Mouse (Mus musculus) CH12.LX (cell line): Measurements from ENCODE around the gene Rap1b.

ENCODE experiments used
- CTCF ChIP-seq, 2 experiments: IDR thresholded peaks in 1 of 2; conservative IDR thresholded peaks in 1 of 2; 2 replicates each; pipeline ENCODE4 v1.5.1; 2011 to 2012; ENCODE audit warnings: low read depth in 2 of 2, low read length in 2 of 2, improper control_type of control experiment in 1 of 2, inconsistent platforms in 1 of 2, mild to moderate bottlenecking in 1 of 2, moderate library complexity in 1 of 2
- EP300 ChIP-seq: IDR thresholded peaks from 2 replicates; pipeline ENCODE4 v1.6.1; 2011; ENCODE audit warnings: low read length, improper control_type of control experiment
- ETS1 ChIP-seq: conservative IDR thresholded peaks from 2 replicates; pipeline ENCODE4 v1.6.1; 2012; ENCODE audit warnings: low read depth, mild to moderate bottlenecking, inconsistent platforms, low read length, improper control_type of control experiment, moderate library complexity
- HCFC1 ChIP-seq: IDR thresholded peaks from 2 replicates; pipeline ENCODE4 v1.6.1; 2012; ENCODE audit warnings: low read depth, mild to moderate bottlenecking, inconsistent platforms, low read length, improper control_type of control experiment
- KAT2A ChIP-seq: IDR thresholded peaks from 2 replicates; pipeline ENCODE4 v1.6.1; 2012; ENCODE audit warnings: low read length, improper control_type of control experiment, inconsistent platforms; ENCODE audit not compliant: insufficient replicate concordance
- MAFK ChIP-seq: IDR thresholded peaks from 2 replicates; pipeline ENCODE4 v1.6.1; 2011; ENCODE audit warnings: low read length, improper control_type of control experiment; ENCODE audit not compliant: insufficient replicate concordance
- MEF2A ChIP-seq: IDR thresholded peaks from 2 replicates; pipeline ENCODE4 v1.6.1; 2014; ENCODE audit warnings: low read depth, mild to moderate bottlenecking, inconsistent platforms, low read length, improper control_type of control experiment, borderline replicate concordance
- MXI1 ChIP-seq: IDR thresholded peaks from 2 replicates; pipeline ENCODE4 v1.6.1; 2011; ENCODE audit warnings: mild to moderate bottlenecking, low read depth, low read length, improper control_type of control experiment
- NELFE ChIP-seq: IDR thresholded peaks from 2 replicates; pipeline ENCODE4 v1.6.1; 2011; ENCODE audit warnings: low read depth, low read length, improper control_type of control experiment
- NRF1 ChIP-seq: IDR thresholded peaks from 2 replicates; pipeline ENCODE4 v1.6.1; 2014; ENCODE audit warnings: low read depth, mild to moderate bottlenecking, inconsistent platforms, low read length, improper control_type of control experiment, moderate library complexity
- POLR2A ChIP-seq: IDR thresholded peaks from 2 replicates; pipeline ENCODE4 v1.6.1; 2011; ENCODE audit warnings: low read depth, mild to moderate bottlenecking, improper control_type of control experiment, low read length
- POLR2AphosphoS2 ChIP-seq: IDR thresholded peaks from 2 replicates; pipeline ENCODE4 v1.6.1; 2011; ENCODE audit warnings: low read depth, low read length, improper control_type of control experiment
- ZC3H11A ChIP-seq: IDR thresholded peaks from 2 replicates; pipeline ENCODE4 v1.6.1; 2012; ENCODE audit warnings: low read depth, mild to moderate bottlenecking, inconsistent platforms, low read length, improper control_type of control experiment

DNA sequence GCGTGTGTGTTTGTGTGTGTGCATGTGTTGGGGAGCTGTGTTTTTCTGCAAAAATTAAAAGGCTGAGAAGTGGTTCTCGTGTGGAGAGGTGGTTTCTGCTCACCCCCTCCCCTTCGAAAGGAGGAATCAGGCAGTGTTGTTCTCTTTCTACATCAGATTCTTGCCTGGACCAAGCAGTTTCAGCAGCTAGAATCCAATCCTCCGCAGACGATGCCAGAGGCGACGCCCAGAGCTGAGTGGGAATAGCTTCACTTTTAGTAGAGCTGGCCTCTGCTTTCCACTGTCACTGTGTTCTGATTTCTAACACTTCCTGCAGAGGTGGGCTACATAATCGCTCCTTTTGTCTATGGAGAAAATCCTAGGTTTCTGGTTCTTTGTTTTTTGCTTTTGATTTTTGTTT lies 31.0 kb upstream of the Rap1b start:
- TF ChIP-seq MAFK (no peak), ZC3H11A (no peak), CTCF (conservative IDR thresholded peaks at IDR 0.05 in 1 of 2, IDR thresholded peaks at IDR 0.05 in 1 of 2; ENCODE audit: low read depth in 2 of 2, low read length in 2 of 2) (no peak), MEF2A (no peak), NRF1 (no peak), ETS1 (no peak), POLR2AphosphoS2 (no peak), NELFE (no peak), MXI1 (no peak), HCFC1 (no peak), POLR2A (no peak), EP300 (no peak), KAT2A (no peak)
